Mouse (Mus musculus): ENCODE data around the gene Klhl30.

The Klhl30 gene

GRCm38 (mm10) chr1:91364822-91365644, 14.2 kb downstream of the Klhl30 start:
- DNase-seq (ENCODE audit: low spot score), result no peak

GRCm38 (mm10) chr1:91365816-91366214, 15.0 kb downstream of the Klhl30 start:
- no peak for DNase-seq (ENCODE audit: low spot score)

GRCm38 (mm10) chr1:91366215-91367108, 15.6 kb downstream of the Klhl30 start, which contains the start of gene Erfe:
Gene Erfe (plus strand): TSS chr1:91366430.
- DNase-seq (ENCODE audit: low spot score), result peak; percentile 64

GRCm38 (mm10) chr1:91367295-91367694, 16.5 kb downstream of the Klhl30 start:
- no peak for DNase-seq (ENCODE audit: low spot score)

GRCm38 (mm10) chr1:91369408-91369807, 18.6 kb downstream of the Klhl30 start:
- no peak for DNase-seq (ENCODE audit: low spot score)

GRCm38 (mm10) chr1:91370055-91370454, 19.2 kb downstream of the Klhl30 start:
- no peak for DNase-seq (ENCODE audit: low spot score)

- DNase-seq (ENCODE audit: low spot score), result no peak
Observed at GRCm38 (mm10) chr1:91373414-91373835, 22.6 kb downstream of the Klhl30 start.

- DNase-seq (ENCODE audit: low spot score), result peak; percentile 65
Observed at GRCm38 (mm10) chr1:91380453-91381090, 29.8 kb downstream of the Klhl30 start.

GRCm38 (mm10) chr1:91381091-91381471, 30.3 kb downstream of the Klhl30 start:
- no peak for DNase-seq (ENCODE audit: low spot score)

- no peak for DNase-seq (ENCODE audit: low spot score)
Observed at GRCm38 (mm10) chr1:91390369-91390768, 39.6 kb downstream of the Klhl30 start.

GRCm38 (mm10) chr1:91397927-91398259, 47.1 kb downstream of the Klhl30 start:
- DNase-seq (ENCODE audit: low spot score), result no peak

- DNase-seq (ENCODE audit: low spot score), result peak; percentile 86
Observed at GRCm38 (mm10) chr1:91398260-91399062, 47.6 kb downstream of the Klhl30 start, which contains the start of gene Ilkap. Gene Ilkap (minus strand): TSS chr1:91398815.

- no peak for DNase-seq (ENCODE audit: low spot score)
Observed at GRCm38 (mm10) chr1:91404976-91405375, 54.2 kb downstream of the Klhl30 start.

GRCm38 (mm10) chr1:91405406-91406169, 54.8 kb downstream of the Klhl30 start:
- DNase-seq (ENCODE audit: low spot score), result peak; percentile 44

- DNase-seq (ENCODE audit: low spot score), result no peak
Observed at GRCm38 (mm10) chr1:91407819-91408218, 57.0 kb downstream of the Klhl30 start.

GRCm38 (mm10) chr1:91411631-91412285, 60.9 kb downstream of the Klhl30 start:
- no peak for DNase-seq (ENCODE audit: low spot score)

Measured in lung, postnatal 25 days (tissue).